Mouse (Mus musculus) myocyte (in vitro differentiated cells): ENCODE data around the gene Cc2d1a. TPM values are rescaled to one million over a fixed set of nuclear protein-coding genes. Genes with fewer than 3 reads are reported as not detected.
A peak's percentile ranks its signal among the peaks of the same experiment; 100 is the strongest.

ENCODE experiments used
- H3K27me3 ChIP-seq: one replicate; pipeline ENCODE4 v1.6.1; 2011; ENCODE audit not compliant: control insufficient read depth, insufficient read depth, insufficient read length
- H3K36me3 ChIP-seq: one replicate; pipeline ENCODE4 v1.6.1; 2011; ENCODE audit not compliant: control insufficient read depth, insufficient read depth
- H3K4me2 ChIP-seq: one replicate; pipeline ENCODE4 v1.6.1; 2011; ENCODE audit warnings: low read depth, control low read depth
- H3K4me3 ChIP-seq: one replicate; pipeline ENCODE4 v1.5.1; 2011; ENCODE audit warnings: mild to moderate bottlenecking, control low read depth, moderate library complexity
- H3K79me2 ChIP-seq: one replicate; pipeline ENCODE4 v1.6.1; 2011; ENCODE audit not compliant: control insufficient read depth, insufficient read depth
- H3ac ChIP-seq: one replicate; pipeline ENCODE4 v1.6.1; 2011; ENCODE audit not compliant: control insufficient read depth, insufficient read length
- CEBPB ChIP-seq: IDR thresholded peaks from 2 replicates; pipeline ENCODE4 v1.6.1; 2011; ENCODE audit warnings: mild to moderate bottlenecking, moderate library complexity; ENCODE audit not compliant: poor library complexity, insufficient read depth, severe bottlenecking
- E2F4 ChIP-seq: IDR thresholded peaks from one replicate; pipeline ENCODE4 v1.6.1; 2011; ENCODE audit warnings: mild to moderate bottlenecking, control low read depth, moderate library complexity; ENCODE audit not compliant: insufficient read depth
- MAX ChIP-seq: IDR thresholded peaks from one replicate; pipeline ENCODE4 v1.6.1; 2011; ENCODE audit warnings: low read depth, mild to moderate bottlenecking, control low read depth
- MYOD1 ChIP-seq, 3 experiments: IDR thresholded peaks; one replicate each; pipeline ENCODE4 v1.6.1; 2011; ENCODE audit warnings: control low read depth in 2 of 3, low read depth in 2 of 3, mild to moderate bottlenecking in 2 of 3, moderate library complexity in 1 of 3; ENCODE audit not compliant: insufficient read length in 2 of 3, control insufficient read depth in 1 of 3
- MYOG ChIP-seq, 3 experiments: IDR thresholded peaks; one replicate each; pipeline ENCODE4 v1.6.1; 2011; ENCODE audit warnings: control low read depth in 2 of 3, low read depth in 2 of 3, mild to moderate bottlenecking in 2 of 3; ENCODE audit not compliant: insufficient read length in 2 of 3, control insufficient read depth in 1 of 3, insufficient read depth in 1 of 3
- POLR2A ChIP-seq: IDR thresholded peaks from one replicate; pipeline ENCODE4 v1.6.1; 2011; ENCODE audit warnings: low read depth, mild to moderate bottlenecking, control low read depth, moderate library complexity; ENCODE audit not compliant: insufficient read length
- POLR2AphosphoS2 ChIP-seq: IDR thresholded peaks from one replicate; pipeline ENCODE4 v1.6.1; 2011; ENCODE audit warnings: low read depth, control low read depth; ENCODE audit not compliant: insufficient read length
- REST ChIP-seq: IDR thresholded peaks from one replicate; pipeline ENCODE4 v1.6.1; 2011; ENCODE audit warnings: mild to moderate bottlenecking, control low read depth, moderate library complexity; ENCODE audit not compliant: insufficient read depth, insufficient read length
- SRF ChIP-seq: IDR thresholded peaks from one replicate; pipeline ENCODE4 v1.6.1; 2011; ENCODE audit warnings: low read depth; ENCODE audit not compliant: control insufficient read depth, insufficient read length
- TCF12 ChIP-seq: IDR thresholded peaks from one replicate; pipeline ENCODE4 v1.6.1; 2011; ENCODE audit warnings: mild to moderate bottlenecking, control low read depth; ENCODE audit not compliant: poor library complexity, insufficient read depth, severe bottlenecking
- TCF3 ChIP-seq: IDR thresholded peaks from one replicate; pipeline ENCODE4 v1.6.1; 2011; ENCODE audit warnings: low read depth, control low read depth; ENCODE audit not compliant: insufficient read length
- USF1 ChIP-seq: IDR thresholded peaks from one replicate; pipeline ENCODE4 v1.6.1; 2011; ENCODE audit warnings: low read depth, mild to moderate bottlenecking, control low read depth, moderate library complexity
- polyA plus RNA-seq: library from polyadenylated mRNA; unstranded; fragments of >200 nt; fragmentation: generic; extraction: Trizol; gene quantifications from one replicate; pipeline ENCODE4 v1.2.1, GENCODE M21; 2012; ENCODE audit warnings: missing spikeins

The Cc2d1a gene
- polyA plus RNA-seq, 1 experiment, result 25.3 TPM

GRCm38 (mm10) chr8:84127202-84127901 is 20.4 kb downstream of the Cc2d1a start:
- Histone ChIP-seq H3ac (no peak overlapping the region), H3K4me3 (no peak overlapping the region), H3K27me3 (no peaks in the 10 kb centered on the region), H3K79me2 (no peaks in the 10 kb centered on the region), H3K36me3 (no peaks in the 10 kb centered on the region), H3K4me2 (peak overlapping the region; percentile 90)
- TF ChIP-seq SRF (no peak), POLR2AphosphoS2 (no peak), POLR2A (no peak), E2F4 (no peak), USF1 (no peak), MYOD1 (IDR thresholded peaks at IDR 0.05; ENCODE audit: control insufficient read depth in 1 of 3, insufficient read length in 2 of 3, low read depth in 2 of 3) (no peak), TCF12 (no peak), TCF3 (no peak), CEBPB (no peak), REST (no peak), MAX (no peak), MYOG (IDR thresholded peaks at IDR 0.05; ENCODE audit: control insufficient read depth in 1 of 3, insufficient read depth in 1 of 3, insufficient read length in 2 of 3, low read depth in 2 of 3) (no peak)

DNA sequence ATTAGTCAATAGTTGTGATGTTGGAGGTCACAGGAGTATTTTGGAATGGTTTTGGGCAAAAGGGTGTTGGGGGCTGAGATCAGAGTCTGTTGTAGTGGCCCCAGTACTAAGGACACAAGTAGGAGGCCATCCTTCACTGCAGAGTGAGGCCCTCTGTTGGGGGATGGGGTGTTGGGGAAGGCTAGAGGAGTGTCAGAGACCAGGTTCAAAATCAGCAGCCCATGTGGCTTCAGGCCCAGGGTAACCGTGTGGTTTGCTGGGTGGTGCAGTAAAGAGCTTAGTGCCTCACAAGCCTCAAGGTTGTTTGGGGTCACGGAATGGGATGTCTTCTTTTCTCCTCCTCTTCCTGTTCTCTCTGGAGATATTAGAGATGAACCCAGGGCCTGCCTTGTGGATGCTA is 21.0 kb downstream of the Cc2d1a start:
- H3K36me3 ChIP-seq, result no peaks in the 10 kb centered on the region
- no peaks in the 10 kb centered on the region for H3K79me2 ChIP-seq
- H3K4me2 ChIP-seq, result peak overlapping the region; percentile 90
- no peaks in the 10 kb centered on the region for H3K27me3 ChIP-seq
- TF ChIP-seq POLR2AphosphoS2 (no peak), SRF (no peak), MAX (no peak), E2F4 (no peak), TCF3 (no peak), USF1 (no peak), MYOG (IDR thresholded peaks at IDR 0.05; ENCODE audit: control insufficient read depth in 1 of 3, insufficient read depth in 1 of 3, insufficient read length in 2 of 3, low read depth in 2 of 3) (no peak), POLR2A (no peak), CEBPB (no peak)
- H3ac ChIP-seq, result no peak overlapping the region
- H3K4me3 ChIP-seq, result peak overlapping the region; percentile 19

DNA sequence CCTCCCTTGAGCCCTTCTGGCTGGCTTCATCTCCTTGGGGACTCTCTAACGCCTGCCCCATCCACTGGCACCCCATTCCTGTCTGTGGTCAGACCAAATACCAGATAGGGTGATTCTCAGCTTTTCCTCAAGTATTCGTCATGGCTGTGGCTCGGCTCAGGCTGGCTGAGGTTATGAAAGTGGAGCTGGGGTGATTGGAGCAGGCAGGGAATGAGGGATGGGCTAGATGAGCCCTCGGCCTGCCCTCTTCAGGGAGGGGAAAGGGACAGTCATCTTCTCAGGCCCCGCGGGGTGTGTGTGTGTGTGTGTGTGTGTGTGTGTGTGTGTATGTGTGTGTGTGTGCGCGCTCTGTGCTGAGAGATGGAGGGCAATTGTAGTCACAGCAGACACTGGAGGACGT is 22.1 kb downstream of the Cc2d1a start, which contains the start of gene Podnl1:
Podnl1 (plus strand) TSS at position 334 of the 400 bp plus-strand sequence.
- TF ChIP-seq POLR2A (peak; percentile 33), MYOD1 (IDR thresholded peaks at IDR 0.05; ENCODE audit: control insufficient read depth in 1 of 3, insufficient read length in 2 of 3, low read depth in 2 of 3) (peak in 1 of 3 experiments; percentile 12), USF1 (no peak), E2F4 (no peak)
- peak within 1 kb of the TSS; percentile 19 for H3K4me3 ChIP-seq
- no peaks in the 10 kb centered on the region for H3K27me3 ChIP-seq
- H3K36me3 ChIP-seq, result no peaks in the 10 kb centered on the region
- peak within 1 kb of the TSS; percentile 90 for H3K4me2 ChIP-seq
- no peak within 1 kb of the TSS for H3ac ChIP-seq
- H3K79me2 ChIP-seq, result no peaks in the 10 kb centered on the region

DNA sequence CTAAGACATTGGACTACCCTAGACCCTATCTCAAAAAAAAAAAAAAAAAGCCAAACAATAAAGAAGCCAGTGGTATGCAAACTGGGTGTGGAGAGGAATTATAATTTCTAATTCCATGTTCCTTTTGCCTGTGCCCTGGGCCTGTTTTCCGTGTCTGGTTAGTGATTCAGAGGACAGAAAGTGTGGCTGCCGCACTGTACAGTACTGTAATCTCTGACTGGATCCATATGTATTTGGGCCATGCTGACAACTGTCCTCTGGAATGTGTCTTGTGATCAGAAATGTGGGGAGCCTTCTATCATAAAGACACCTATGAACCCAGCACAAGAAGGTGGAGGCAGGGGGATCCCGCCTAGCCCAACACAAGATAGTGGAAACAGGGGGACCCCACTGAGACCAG is 25.6 kb downstream of the Cc2d1a start:
- H3ac ChIP-seq, result no peak overlapping the region
- no peak for TF ChIP-seq MAX
- no peak for TF ChIP-seq MYOD1 (IDR thresholded peaks at IDR 0.05; ENCODE audit: control insufficient read depth in 1 of 3, insufficient read length in 2 of 3, low read depth in 2 of 3)
- TF ChIP-seq POLR2A, result no peak

DNA sequence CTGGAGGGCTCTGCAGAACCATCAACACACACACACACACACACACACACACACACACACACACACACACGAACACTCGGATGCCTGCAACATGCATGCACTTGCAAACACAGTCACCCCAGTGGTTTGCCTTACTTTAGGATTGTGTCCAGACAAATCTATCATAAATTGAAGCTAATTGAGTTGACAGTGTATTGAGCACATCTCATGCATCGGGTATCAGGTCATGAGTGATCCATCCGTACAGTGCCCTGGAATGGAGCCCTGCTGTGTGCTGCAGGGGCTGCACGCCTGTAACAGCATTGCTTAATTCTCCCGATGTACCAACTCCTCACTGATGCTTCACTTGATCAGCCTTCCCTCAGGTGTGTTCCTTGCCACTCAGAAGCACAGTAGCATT is 32.1 kb downstream of the Cc2d1a start:
- TF ChIP-seq TCF12 (no peak), E2F4 (no peak), SRF (no peak), TCF3 (no peak), MYOD1 (IDR thresholded peaks at IDR 0.05; ENCODE audit: control insufficient read depth in 1 of 3, insufficient read length in 2 of 3, low read depth in 2 of 3) (no peak), POLR2AphosphoS2 (no peak), REST (no peak), USF1 (no peak), MYOG (IDR thresholded peaks at IDR 0.05; ENCODE audit: control insufficient read depth in 1 of 3, insufficient read depth in 1 of 3, insufficient read length in 2 of 3, low read depth in 2 of 3) (no peak), POLR2A (no peak), MAX (no peak), CEBPB (no peak)
- H3K4me3 ChIP-seq, result no peak overlapping the region
- H3K4me2 ChIP-seq, result no peak overlapping the region
- H3K36me3 ChIP-seq, result no peaks in the 10 kb centered on the region
- H3K27me3 ChIP-seq, result no peaks in the 10 kb centered on the region
- H3ac ChIP-seq, result no peak overlapping the region
- no peaks in the 10 kb centered on the region for H3K79me2 ChIP-seq

More for the DNA sequence above, 25.6 kb downstream of the Cc2d1a start:
- no peaks in the 10 kb centered on the region for H3K36me3 ChIP-seq
- no peak overlapping the region for H3K4me2 ChIP-seq
- H3K27me3 ChIP-seq, result no peaks in the 10 kb centered on the region
- H3K79me2 ChIP-seq, result no peaks in the 10 kb centered on the region
- H3K4me3 ChIP-seq, result no peak overlapping the region
